Mouse (Mus musculus): Measurements from ENCODE around the gene Tuba1c. TPM values are rescaled to one million over a fixed set of nuclear protein-coding genes. Genes with fewer than 3 reads are reported as not detected.
A peak's percentile ranks its signal among the peaks of the same experiment; 100 is the strongest.

Gene Tuba1c
- polyA plus RNA-seq, 1 experiment from 2014 or later, result 103 TPM

DNA sequence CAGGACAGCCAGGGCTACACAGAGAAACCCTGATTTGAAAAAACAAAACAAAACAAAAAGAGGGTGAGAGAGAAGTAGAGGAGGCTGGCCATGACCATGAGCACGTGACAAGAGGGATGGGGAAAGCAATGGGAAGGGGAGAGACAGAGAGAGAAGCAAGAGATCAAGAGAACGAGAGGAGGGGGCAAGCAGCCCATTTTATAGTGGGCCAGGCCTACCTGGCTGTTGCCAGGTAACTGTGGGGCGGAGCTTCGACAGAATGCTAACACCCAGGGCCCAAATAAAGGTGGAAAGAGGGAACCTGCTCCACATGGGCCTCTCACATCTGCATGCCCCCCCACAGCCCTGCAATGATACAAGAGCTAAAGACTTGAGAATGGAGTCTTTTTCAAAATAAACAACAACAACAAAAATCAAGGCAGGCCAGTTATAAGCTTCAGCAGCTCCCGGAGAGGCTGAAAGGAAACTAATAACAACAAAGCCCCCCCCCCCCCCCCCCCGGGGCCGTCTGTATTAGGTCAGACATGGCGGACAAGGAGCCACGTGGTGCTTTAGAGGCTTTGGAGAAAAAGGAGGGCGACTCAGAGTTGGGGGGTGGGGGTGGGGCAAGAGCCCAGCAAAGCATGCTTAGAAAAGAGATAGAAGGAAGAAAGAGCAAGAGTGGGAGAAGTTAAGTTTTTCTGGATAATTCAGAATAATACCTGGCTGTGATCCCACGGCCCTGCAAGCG, 39.8 kb upstream of the Tuba1c start:
- no peak for ATAC-seq (ENCODE audit: insufficient number of reproducible peaks, insufficient read depth, low FRiP score, low TSS enrichment)
- Histone ChIP-seq H3K36me3 (no peaks in the 10 kb centered on the region), H3K9me3 (no peaks in the 10 kb centered on the region), H3K27me3 (no peaks in the 10 kb centered on the region), H3K9ac (no peak overlapping the region), H3K4me2 (replicated peaks) (0 out of 2 replicates have a peak overlapping the region, but pooled peaks have one; percentile 64), H3K4me3 (no peak overlapping the region), H3K27ac (peak overlapping the region; percentile 30; the same call in 1 of the 2 replicates), H3K4me1 (peaks cover 57% of the 10 kb centered on the region)
- 39% methylated on average over 11 of the region's 12 CpGs for WGBS

GRCm38 (mm10) chr15:98990669-98991539, 38.8 kb upstream of the Tuba1c start:
- no peak for ATAC-seq (ENCODE audit: insufficient number of reproducible peaks, insufficient read depth, low FRiP score, low TSS enrichment)
- H3K27ac ChIP-seq, result peak overlapping the region; percentile 95
- 21% methylated on average over 15 of the region's 15 CpGs for WGBS

DNA sequence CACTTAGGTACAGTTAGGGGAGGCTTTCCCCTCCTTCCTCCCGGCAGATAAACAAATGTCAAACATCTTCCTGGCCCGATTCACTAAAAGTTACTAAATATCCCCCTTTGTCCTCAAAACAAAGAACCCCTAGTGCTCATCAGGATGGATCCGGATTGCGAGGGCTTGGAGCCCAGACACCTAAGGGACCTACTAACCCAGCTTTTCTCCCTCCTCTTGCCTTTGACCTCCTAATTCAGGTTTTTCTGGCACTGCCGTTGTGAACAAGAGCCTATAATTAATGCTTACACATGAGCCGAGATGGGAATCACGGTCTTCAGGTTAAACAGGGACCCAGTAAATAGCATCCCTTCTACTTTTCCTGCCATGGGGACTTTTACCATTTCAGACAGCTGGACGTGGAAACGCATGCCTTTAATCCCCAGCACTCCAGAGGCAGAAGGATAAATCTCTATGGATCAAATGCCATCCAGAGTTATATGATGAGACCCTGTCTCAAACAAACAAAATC, 38.1 kb upstream of the Tuba1c start:
- Histone ChIP-seq H3K9me3 (no peaks in the 10 kb centered on the region), H3K36me3 (no peaks in the 10 kb centered on the region), H3K4me1 (peaks cover 45% of the 10 kb centered on the region), H3K9ac (peak overlapping the region; percentile 21; the same call in 1 of the 2 replicates), H3K27ac (peak overlapping the region; percentile 95), H3K4me3 (no peak overlapping the region), H3K27me3 (no peaks in the 10 kb centered on the region), H3K4me2 (replicated peaks) (peak overlapping the region; percentile 64)
- no peak for ATAC-seq (ENCODE audit: insufficient number of reproducible peaks, insufficient read depth, low FRiP score, low TSS enrichment)
- WGBS, result 12% methylated on average over 9 of the region's 9 CpGs

More at GRCm38 (mm10) chr15:98990669-98991539, 38.8 kb upstream of the Tuba1c start:
- Histone ChIP-seq H3K9ac (peak overlapping the region; percentile 21; the same call in 1 of the 2 replicates), H3K4me1 (peaks cover 51% of the 10 kb centered on the region), H3K36me3 (no peaks in the 10 kb centered on the region), H3K9me3 (no peaks in the 10 kb centered on the region), H3K27me3 (no peaks in the 10 kb centered on the region), H3K4me3 (no peak overlapping the region), H3K4me2 (replicated peaks) (peak overlapping the region; percentile 64)

- H3K4me3 ChIP-seq, result peak overlapping the region; percentile 39
- peaks cover 39% of the 10 kb centered on the region for H3K4me1 ChIP-seq
- H3K4me2 ChIP-seq (replicated peaks), result peak overlapping the region; percentile 64
- H3K36me3 ChIP-seq, result no peaks in the 10 kb centered on the region
- peak overlapping the region; percentile 95 for H3K27ac ChIP-seq
- peak overlapping the region; percentile 63 for H3K9ac ChIP-seq
- no peak for ATAC-seq (ENCODE audit: insufficient number of reproducible peaks, insufficient read depth, low FRiP score, low TSS enrichment)
- 27% methylated on average over 17 of the region's 17 CpGs for WGBS
- H3K27me3 ChIP-seq, result no peaks in the 10 kb centered on the region
- no peaks in the 10 kb centered on the region for H3K9me3 ChIP-seq
These were observed 37.4 kb upstream of the Tuba1c start for GRCm38 (mm10) chr15:98992086-98992912.

DNA sequence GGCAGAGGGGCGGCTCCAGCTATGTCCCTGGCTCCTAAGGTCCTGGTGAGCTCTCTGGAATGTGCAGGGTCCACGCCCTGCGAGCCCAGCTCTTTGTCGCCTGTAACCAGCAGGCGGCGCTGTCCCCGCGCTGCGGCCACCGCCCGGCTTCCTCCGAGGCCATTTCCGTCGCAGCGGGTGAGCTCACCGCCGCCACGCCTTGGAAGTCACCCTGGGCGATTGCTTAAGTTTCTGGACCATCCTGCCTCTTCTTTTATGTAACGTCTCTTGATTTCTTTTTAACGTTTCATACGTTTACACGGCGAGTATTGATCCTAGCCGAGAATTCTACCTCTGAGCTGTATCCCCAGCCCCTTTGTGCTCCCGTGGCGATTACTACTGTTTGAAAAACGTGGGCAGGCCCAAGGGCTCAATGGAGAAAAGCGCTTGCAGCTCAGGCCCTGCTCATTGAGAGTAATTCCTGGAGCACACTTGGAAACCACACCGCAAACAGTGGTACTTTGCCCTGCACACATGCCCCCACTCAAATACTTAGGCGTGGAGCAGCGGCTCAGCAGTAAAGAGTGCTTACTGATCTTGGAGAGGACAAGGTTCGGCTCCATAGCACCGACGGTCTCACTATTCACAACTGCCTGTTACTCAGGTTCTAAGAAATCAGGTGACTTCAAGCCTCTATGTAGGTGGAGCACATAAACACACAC, 36.4 kb upstream of the Tuba1c start:
- peak; percentile 83 for ATAC-seq (ENCODE audit: insufficient number of reproducible peaks, insufficient read depth, low FRiP score, low TSS enrichment)
- peaks cover 30% of the 10 kb centered on the region for H3K4me1 ChIP-seq
- H3K4me2 ChIP-seq (replicated peaks), result peak overlapping the region; percentile 64
- no peaks in the 10 kb centered on the region for H3K36me3 ChIP-seq
- H3K9me3 ChIP-seq, result no peaks in the 10 kb centered on the region
- no peaks in the 10 kb centered on the region for H3K27me3 ChIP-seq
- peak overlapping the region; percentile 39 for H3K4me3 ChIP-seq
- peak overlapping the region; percentile 95 for H3K27ac ChIP-seq
- WGBS, result 5% methylated on average over 35 of the region's 35 CpGs
- H3K9ac ChIP-seq, result peak overlapping the region; percentile 63

GRCm38 (mm10) chr15:98993865-98994264, 35.8 kb upstream of the Tuba1c start:
- Histone ChIP-seq H3K4me2 (replicated peaks) (peak overlapping the region; percentile 64), H3K9ac (no peak overlapping the region), H3K4me1 (peaks cover 32% of the 10 kb centered on the region), H3K4me3 (no peak overlapping the region), H3K27me3 (no peaks in the 10 kb centered on the region), H3K27ac (no peak overlapping the region), H3K9me3 (no peaks in the 10 kb centered on the region), H3K36me3 (no peaks in the 10 kb centered on the region)
- WGBS, result 2% methylated on average over 11 of the region's 11 CpGs
- ATAC-seq (ENCODE audit: insufficient number of reproducible peaks, insufficient read depth, low FRiP score, low TSS enrichment), result no peak

- 87% methylated on average over 9 of the region's 9 CpGs for WGBS
- H3K4me2 ChIP-seq (replicated peaks), result no peak overlapping the region
- no peak overlapping the region for H3K4me3 ChIP-seq
- H3K9me3 ChIP-seq, result no peaks in the 10 kb centered on the region
- no peak for ATAC-seq (ENCODE audit: insufficient number of reproducible peaks, insufficient read depth, low FRiP score, low TSS enrichment)
- H3K36me3 ChIP-seq, result no peaks in the 10 kb centered on the region
- no peak overlapping the region for H3K9ac ChIP-seq
- H3K4me1 ChIP-seq, result peaks cover 30% of the 10 kb centered on the region
- H3K27ac ChIP-seq, result no peak overlapping the region
- H3K27me3 ChIP-seq, result no peaks in the 10 kb centered on the region
These were observed 34.7 kb upstream of the Tuba1c start for GRCm38 (mm10) chr15:98994957-98995520.

DNA sequence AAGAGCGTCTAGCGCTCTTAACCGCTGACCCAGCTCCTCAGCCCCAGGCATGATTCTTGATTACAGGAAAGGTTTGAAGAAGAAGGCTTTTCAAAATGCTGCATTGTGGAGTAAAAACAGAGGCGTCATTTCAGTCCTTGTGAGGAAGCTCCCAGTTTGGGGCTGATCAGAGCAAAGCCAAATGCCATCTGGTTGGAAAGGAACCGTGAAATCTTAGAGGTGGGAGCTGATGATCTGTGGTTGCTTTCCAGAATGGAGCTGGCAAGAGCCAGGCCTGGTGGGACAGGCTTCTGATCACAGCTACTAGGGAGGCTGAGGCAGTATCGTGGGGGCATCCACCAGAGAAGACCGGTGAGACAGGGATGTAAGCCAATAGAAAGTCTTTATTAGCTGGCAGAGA, 32.9 kb upstream of the Tuba1c start:
- no peaks in the 10 kb centered on the region for H3K9me3 ChIP-seq
- ATAC-seq (ENCODE audit: insufficient number of reproducible peaks, insufficient read depth, low FRiP score, low TSS enrichment), result no peak
- H3K4me1 ChIP-seq, result peaks cover 19% of the 10 kb centered on the region
- no peak overlapping the region for H3K9ac ChIP-seq
- H3K36me3 ChIP-seq, result no peaks in the 10 kb centered on the region
- no peak overlapping the region for H3K27ac ChIP-seq
- H3K4me2 ChIP-seq (replicated peaks), result no peak overlapping the region
- no peak overlapping the region for H3K4me3 ChIP-seq
- H3K27me3 ChIP-seq, result no peaks in the 10 kb centered on the region
- WGBS, result 59% methylated on average over 7 of the region's 7 CpGs

DNA sequence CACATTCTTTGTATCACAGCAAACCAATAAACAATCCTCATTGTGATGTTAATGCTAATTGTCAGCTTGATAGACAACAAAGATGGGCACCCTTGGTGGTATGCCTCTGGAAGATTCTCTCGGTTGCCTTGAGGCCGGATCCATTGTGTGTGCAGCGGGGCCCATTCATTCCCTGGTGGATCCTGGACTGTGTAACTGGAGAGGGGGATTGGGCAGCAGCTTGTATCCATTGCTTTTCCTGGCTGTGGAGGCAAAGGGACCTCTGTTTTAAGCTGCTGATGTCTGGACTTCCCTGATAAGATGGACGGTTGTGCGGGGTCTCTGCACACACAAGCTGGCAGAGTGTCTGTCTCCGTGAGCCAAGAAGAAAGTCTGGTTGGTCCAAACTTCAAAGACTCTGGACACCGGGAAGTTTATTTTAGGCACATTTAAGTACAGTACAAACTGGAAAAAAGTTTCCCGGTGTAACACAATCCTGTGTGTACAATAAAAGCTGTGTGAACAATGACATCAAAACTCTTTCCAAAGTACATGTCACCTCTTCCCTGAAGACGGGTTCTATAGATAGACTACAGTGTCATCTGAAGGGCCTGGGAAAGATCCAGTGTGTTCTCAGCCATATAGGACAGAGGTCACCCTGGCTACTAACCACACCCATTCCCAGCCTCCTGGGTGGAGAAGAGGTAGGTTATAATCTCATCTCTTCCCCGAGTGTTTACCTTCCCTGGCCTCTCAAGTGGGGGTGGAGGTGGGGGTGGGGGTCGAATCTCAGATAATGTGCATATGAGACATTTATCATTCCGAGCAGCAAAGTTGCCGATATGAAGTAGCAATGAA, 31.5 kb upstream of the Tuba1c start:
- H3K27ac ChIP-seq, result no peak overlapping the region
- H3K9me3 ChIP-seq, result no peaks in the 10 kb centered on the region
- no peak overlapping the region for H3K9ac ChIP-seq
- no peak for ATAC-seq (ENCODE audit: insufficient number of reproducible peaks, insufficient read depth, low FRiP score, low TSS enrichment)
- H3K4me2 ChIP-seq (replicated peaks), result no peak overlapping the region
- no peaks in the 10 kb centered on the region for H3K27me3 ChIP-seq
- peaks cover 15% of the 10 kb centered on the region for H3K4me1 ChIP-seq
- no peak overlapping the region for H3K4me3 ChIP-seq
- 51% methylated on average over 13 of the region's 13 CpGs for WGBS
- no peaks in the 10 kb centered on the region for H3K36me3 ChIP-seq

- ATAC-seq (ENCODE audit: insufficient number of reproducible peaks, insufficient read depth, low FRiP score, low TSS enrichment), result no peak
- Histone ChIP-seq H3K4me2 (replicated peaks) (no peak overlapping the region), H3K4me3 (no peak overlapping the region), H3K36me3 (no peaks in the 10 kb centered on the region), H3K27ac (no peak overlapping the region), H3K9ac (no peak overlapping the region), H3K27me3 (no peaks in the 10 kb centered on the region), H3K9me3 (no peaks in the 10 kb centered on the region), H3K4me1 (peaks cover 15% of the 10 kb centered on the region)
- 34% methylated on average over 6 of the region's 6 CpGs for WGBS
These were observed 30.9 kb upstream of the Tuba1c start for GRCm38 (mm10) chr15:98998775-98999157.

Data from embryonic facial prominence, embryonic 12.5 days (tissue).